Mouse (Mus musculus) ZHBTc4 (cell line): ENCODE results near the gene Piezo1.
A peak's percentile ranks its signal among the peaks of the same experiment; 100 is the strongest.

ENCODE experiments used
- DNase-seq: peaks from one replicate; pipeline ENCODE4 v3.0.0-alpha.2; 2011; ENCODE audit warnings: low read depth, low spot score

The Piezo1 gene

DNA sequence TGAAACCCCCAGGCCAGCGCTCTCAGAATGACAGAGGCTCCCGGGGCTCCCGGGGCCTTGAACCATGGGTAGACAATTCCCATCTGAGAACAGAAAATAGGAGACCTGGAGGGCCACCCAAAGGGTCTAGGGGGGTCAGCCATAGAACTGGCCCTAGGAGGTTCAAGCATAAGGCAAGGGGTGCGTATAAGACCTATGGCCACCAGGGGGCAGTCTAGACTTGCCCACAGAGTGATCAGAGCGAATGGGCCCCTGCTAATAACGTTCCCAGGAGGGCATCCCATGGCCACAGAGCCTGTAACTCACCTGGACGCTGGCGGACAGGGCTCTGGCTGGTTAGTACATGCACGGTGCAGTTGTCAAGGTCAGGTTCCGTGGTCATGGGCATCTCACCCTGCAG is 50.3 kb downstream of the Piezo1 start:
- DNase-seq = peak; percentile 82

GRCm38 (mm10) chr8:122497912-122498311 is 53.2 kb downstream of the Piezo1 start:
- peak; percentile 86 for DNase-seq

DNA sequence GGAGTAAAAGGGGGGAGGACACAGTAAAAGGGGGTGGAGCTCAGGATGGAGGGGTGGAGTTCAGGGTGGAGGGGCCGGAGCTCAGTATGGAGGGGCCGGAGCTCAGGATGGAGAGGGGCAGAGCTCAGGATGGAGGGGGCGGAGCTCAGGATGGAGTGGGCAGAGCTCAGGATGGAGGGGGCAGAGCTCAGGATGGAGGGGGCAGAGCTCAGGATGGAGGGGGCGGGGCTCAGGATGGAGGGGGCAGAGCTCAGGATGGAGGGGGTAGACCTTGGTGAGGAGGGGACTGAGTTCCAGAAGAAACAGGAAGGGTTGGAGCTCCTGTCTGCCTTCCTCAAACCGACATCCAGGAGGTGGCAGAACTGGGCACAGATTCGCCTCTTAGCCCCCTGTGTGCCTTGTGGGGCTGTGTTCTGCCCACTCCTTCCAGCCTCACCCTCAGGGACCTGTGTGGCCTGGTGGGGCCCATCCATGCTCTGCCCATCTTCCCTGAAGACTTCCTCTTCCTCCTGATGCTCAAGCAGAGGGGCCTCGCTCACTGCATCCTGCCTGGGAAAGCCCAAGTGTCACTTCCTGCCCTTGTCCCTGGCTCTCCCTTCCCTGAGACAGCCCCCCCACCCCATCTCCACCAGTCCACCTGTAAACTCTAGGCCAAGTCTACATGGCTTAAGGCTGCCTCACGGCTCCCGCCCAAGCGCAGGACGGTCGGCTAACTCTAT is 54.0 kb downstream of the Piezo1 start:
- peak; percentile 54 for DNase-seq

- DNase-seq = no peak
Measured at GRCm38 (mm10) chr8:122488387-122488786, 62.7 kb downstream of the Piezo1 start.

DNA sequence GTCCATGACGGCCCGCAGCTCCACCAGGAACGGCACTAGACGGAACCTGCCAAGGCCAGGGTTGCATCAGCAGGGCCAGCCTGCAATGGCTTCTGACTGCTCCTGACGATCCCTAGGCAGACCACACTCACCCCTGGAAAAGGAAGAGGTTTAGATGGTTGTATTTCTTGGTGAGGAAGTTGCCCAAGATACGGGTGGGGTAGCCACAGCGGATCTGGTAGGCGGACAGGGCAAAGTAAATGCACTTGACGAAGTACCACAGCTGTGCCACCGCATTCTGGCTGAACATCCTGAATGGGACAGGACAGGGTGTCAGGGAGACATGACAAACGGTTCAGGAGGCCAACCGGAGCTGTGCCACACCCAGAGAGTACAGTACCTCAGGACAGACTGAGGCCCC is 66.3 kb downstream of the Piezo1 start:
- no peak for DNase-seq

DNA sequence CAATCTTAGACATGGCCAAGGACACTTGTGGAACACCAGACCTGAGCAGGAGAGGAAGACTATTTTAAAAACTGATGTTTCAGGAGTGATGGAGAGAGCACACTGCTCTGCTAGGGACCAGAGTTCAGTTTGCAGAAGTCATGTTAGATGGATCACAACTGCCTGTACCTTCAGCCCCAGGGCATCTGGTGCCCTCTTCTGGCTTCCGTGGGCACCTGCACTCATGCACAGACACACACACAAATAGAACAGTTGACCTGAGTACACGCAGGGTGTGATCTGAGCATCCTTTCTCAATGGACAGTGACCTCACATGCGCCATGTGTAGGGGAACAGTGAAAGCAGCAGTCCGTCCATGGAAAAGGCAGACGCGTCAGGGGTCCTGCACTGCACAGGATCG is 67.3 kb downstream of the Piezo1 start:
- peak; percentile 54 for DNase-seq

- no peak for DNase-seq
Measured at GRCm38 (mm10) chr8:122482448-122482847, 68.7 kb downstream of the Piezo1 start.

DNA sequence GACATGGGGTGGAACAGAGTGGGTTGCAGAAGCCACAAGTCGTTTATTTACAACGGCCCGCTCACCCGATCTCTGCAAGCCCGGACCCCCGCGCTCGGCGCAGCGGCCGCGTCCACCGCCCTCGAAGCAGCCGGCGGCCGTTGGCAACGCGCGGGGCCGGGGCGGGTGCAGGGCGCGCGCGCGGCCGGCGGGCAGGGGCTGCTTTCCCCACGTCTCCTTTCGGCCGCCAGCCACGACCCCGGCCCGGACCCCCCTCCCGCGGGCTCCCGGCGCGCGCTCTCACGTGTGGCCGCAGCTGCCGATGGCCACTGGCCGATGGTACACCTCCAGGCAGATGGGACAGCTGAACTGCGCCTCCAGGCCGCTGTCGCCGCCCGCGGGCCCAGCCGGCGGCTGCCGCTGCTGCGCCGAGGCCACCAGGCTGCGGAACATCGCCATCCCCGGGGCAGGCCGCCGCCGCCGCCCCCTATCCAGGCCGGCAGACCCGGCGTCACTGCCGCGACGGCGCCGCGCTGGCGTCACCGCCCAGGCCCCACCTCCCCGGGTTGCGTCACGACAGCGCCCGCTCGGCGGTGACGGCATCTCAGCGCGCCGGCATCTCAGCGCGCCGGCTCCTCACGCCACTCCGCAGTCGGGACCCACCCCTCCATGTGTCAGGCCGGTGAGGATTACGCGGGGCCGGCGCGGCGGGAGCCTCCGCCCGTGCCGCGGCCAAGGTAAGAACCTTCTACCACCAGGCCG is 75.4 kb downstream of the Piezo1 start, which contains the start of the genes Rnf166 and Ctu2:
Gene Rnf166 (minus strand): TSS at position 485 of the 741 bp plus-strand sequence.
Gene Ctu2 (plus strand): TSS at position 564 of the 741 bp plus-strand sequence.
- peak; percentile 97 for DNase-seq

- peak; percentile 25 for DNase-seq
Measured at GRCm38 (mm10) chr8:122474951-122475560, 76.1 kb downstream of the Piezo1 start.

- peak; percentile 64 for DNase-seq
Measured at GRCm38 (mm10) chr8:122473911-122474421, 77.2 kb downstream of the Piezo1 start.

- DNase-seq = no peak
Measured at GRCm38 (mm10) chr8:122470691-122471090, 80.4 kb downstream of the Piezo1 start.

DNA sequence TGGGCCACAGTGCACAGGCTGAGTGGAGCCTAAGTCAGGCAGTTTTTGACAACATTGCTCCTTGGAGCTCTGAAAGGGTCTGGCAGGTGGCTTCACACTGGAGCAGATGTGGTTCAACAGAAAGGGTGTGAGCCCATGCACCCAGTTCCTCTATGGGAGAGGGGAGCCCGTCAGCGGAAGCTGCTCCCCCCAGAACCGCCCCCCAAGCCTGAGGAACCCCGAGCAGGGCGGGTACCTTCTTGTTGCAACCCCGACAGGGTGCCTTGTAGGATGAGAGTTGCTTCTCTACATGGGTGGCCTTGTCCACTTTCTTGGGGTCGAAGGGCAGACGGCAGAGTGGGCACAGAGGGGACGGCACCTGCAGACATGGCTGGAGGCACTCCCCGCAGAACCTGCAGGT is 81.2 kb downstream of the Piezo1 start:
- no peak for DNase-seq

GRCm38 (mm10) chr8:122469407-122469806 is 81.7 kb downstream of the Piezo1 start:
- DNase-seq = no peak

DNA sequence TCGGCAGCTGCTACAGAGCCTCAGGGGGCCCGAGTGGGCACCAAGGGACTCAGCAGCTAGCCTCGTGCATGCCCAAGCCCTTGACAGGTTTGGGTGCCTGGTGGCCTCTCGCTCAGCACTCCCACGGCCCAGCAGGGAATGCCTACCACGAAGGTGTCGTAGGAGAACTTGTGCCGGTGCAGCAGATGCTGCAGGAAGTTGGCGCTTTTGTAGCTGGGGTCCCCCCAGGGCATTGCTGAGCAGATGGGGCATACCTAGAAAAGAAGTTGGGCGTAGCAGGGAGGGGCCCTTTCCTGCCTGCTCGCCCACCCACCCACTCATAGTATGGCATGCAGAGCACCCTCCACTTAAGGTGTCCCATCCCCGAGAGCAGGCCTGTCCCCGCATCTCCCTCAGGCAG is 83.3 kb downstream of the Piezo1 start:
- no peak for DNase-seq

DNA sequence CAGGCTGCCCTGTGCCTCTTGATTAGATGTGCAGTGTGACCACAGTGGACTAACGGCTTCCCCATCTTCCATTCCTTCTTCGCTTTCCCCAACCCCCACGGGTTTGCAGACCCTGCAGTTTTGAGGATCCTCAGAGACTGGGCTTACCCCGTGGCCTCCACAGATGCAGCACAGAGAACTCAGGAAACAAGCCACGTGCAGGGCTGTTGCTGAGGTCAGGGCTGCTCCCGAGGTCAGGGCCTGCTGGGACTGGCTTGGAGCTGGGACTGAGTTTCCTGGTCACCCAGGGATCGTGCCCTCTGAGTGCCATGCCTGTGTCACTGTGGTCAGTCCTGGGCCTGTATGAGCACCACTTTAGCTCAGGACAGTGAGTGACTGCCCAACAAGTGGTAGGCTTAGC is 86.1 kb downstream of the Piezo1 start:
- DNase-seq = no peak

DNA sequence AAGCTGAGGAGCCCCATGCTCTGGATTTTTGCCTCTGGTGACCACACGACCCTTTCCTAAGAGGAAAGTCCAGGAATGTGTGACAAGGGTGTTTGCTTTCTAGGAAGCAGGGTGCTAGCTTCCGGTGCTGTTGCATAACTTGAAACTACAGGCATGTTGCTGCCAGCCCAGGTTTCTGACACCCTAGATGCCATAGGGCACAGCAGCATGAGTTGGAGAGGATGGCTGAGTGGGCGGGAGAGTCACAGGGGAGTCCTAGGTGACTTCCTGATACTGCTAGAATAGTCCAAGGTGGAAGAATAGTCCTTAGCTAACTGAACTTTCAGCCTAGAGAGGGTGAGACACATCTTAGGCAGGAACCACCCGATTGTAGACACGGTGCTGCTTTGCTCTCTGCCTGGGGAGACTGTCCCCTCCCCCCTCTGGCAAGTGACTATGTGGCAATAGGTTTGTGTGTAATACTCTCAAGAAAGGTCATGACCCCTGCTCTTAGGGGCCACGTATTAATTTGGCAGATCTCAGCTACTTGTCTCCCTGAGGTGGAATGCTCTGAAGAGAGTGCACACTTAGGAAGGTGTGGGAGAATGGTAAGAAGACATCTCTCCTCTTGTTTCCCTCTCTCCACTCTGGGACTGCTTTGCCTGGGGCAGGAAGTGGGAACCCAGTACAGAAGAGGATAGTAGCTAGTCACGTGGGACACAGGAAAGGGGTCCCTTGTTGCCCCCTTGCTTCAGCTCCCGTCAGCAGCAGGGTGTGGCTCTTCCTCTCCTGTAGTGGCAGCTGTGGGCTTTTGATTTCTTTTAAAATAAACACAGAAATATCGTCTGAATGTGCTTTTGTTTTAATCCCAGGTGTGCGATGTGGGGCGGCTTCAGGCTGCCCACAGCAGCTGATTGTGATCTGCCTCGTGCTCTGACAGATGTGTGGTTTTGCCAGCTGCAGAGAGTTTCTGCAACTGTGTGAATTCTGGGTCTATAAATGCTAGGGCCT is 87.2 kb downstream of the Piezo1 start:
- no peak for DNase-seq

DNA sequence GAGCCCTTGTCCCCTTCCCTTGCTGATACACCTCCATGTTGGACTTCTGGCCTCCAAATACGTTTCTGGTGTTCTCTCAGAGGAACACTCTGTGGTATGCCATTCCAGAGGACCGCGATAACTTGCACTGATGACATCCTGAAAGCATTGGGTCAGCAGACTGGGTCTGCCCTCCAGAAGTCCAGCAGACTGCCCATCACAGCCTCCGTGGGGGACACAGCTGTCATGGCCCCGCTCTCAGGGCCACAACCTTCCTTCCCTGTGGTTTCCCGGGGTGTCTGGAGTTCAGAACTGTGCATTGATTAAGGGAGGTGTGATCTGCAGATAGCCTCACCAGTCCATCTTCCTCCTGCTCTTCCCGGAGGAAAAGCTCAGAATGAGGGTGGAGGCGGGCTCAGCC is 88.6 kb downstream of the Piezo1 start:
- DNase-seq = no peak

DNA sequence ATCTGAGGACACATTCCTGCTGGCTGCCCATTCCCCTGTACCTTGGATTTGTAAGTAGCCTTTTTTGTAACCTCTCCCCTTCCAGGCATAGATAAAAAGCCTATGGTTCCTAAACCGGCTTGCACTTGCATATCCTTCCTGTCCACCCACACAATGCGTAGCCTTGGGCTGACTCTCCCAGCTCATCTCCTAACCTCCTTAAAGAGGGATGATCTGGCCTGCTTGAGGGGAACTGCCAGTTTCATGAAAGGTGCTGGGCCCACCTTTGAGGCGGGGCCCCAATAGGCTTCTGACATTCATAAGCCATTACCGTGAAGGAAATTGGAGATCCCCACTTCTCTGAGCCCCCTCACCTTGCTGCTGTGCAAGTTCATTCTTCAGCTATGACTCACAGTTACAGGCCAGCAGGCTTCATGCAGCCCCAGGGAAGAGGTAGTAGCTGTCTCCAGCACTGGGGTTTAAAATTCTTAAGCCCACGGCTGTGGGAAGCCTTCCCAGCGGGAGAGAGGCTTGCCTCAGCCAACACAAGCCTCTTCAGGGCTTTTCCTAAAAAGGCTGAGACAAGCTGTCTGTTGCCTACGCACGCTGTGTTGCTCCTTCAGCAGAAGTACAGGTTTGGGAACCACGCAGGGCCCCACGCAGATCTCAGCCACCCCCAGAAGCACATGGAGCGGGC is 89.5 kb downstream of the Piezo1 start:
- no peak for DNase-seq

GRCm38 (mm10) chr8:122460524-122461472 is 90.3 kb downstream of the Piezo1 start, which contains the start of gene Snai3:
Snai3 (minus strand) TSS chr8:122460733.
- peak; percentile 76 for DNase-seq
